Mouse (Mus musculus) heart, embryonic 13.5 days (tissue): Measurements from ENCODE around the gene Khnyn. TPM values are rescaled to one million over a fixed set of nuclear protein-coding genes. Genes with fewer than 3 reads are reported as not detected.

Source experiments
- ATAC-seq: fragments of 200-750 bp; cut with Nextera tagmentation; 2 replicates; pipeline ENCODE4 v1.8.0; 2017; ENCODE audit warnings: moderate TSS enrichment; ENCODE audit not compliant: insufficient number of reproducible peaks, low FRiP score, low TSS enrichment; ENCODE audit errors: extremely low read depth
- H3K27ac ChIP-seq: fragments of 300-500 bp; sonication (generic); replicated peaks from 2 replicates; pipeline ENCODE4 v1.5.1; 2015; ENCODE audit warnings: moderate library complexity, mild to moderate bottlenecking, inconsistent platforms
- H3K27me3 ChIP-seq: fragments of 300-500 bp; sonication (generic); replicated peaks from 2 replicates; pipeline ENCODE4 v1.6.1; 2015; ENCODE audit warnings: mild to moderate bottlenecking, inconsistent platforms
- H3K36me3 ChIP-seq: fragments of 300-500 bp; sonication (generic); 2 replicates; pipeline ENCODE4 v1.6.1; 2015; ENCODE audit warnings: mild to moderate bottlenecking, inconsistent platforms
- H3K4me1 ChIP-seq: fragments of 300-500 bp; sonication (generic); 2 replicates; pipeline ENCODE4 v1.6.1; 2015; ENCODE audit warnings: inconsistent platforms
- H3K4me2 ChIP-seq: fragments of 300-500 bp; sonication (generic); 2 replicates; pipeline ENCODE4 v1.6.1; 2015; ENCODE audit warnings: inconsistent platforms, mild to moderate bottlenecking, moderate library complexity
- H3K4me3 ChIP-seq: fragments of 300-500 bp; sonication (generic); 2 replicates; pipeline ENCODE4 v1.5.1; 2015; ENCODE audit warnings: moderate library complexity, mild to moderate bottlenecking, inconsistent platforms
- H3K9ac ChIP-seq: fragments of 300-500 bp; sonication (generic); 2 replicates; pipeline ENCODE4 v1.6.1; 2015; ENCODE audit warnings: inconsistent platforms, mild to moderate bottlenecking, moderate library complexity
- H3K9me3 ChIP-seq: fragments of 300-500 bp; sonication (generic); 2 replicates; pipeline ENCODE4 v1.6.1; 2016; ENCODE audit warnings: inconsistent platforms
- WGBS: fragments of 180-500 bp; shearing (Covaris S2); methylation state at CpG from one replicate; pipeline ENCODE4 v1.1.7; 2015; ENCODE audit warnings: mixed read lengths; 5-methylcytosine and 5-hydroxymethylcytosine counted together
- polyA plus RNA-seq: library from polyadenylated mRNA; unstranded; fragments of >200 nt; fragmentation: Nextera tagmentation; extraction: Ambion mirVana; gene quantifications from 2 replicates; pipeline ENCODE4 v1.2.1, GENCODE M21; 2015

Khnyn gene
- polyA plus RNA-seq, 1 experiment from 2014 or later, result 9.8 TPM

- no peak; the same call in 1 of the 2 replicates for ATAC-seq
- no peaks in the 10 kb centered on the region for H3K27me3 ChIP-seq
- peak overlapping the region; percentile 14; the same call in 1 of the 2 replicates for H3K4me3 ChIP-seq
- peaks cover 43% of the 10 kb centered on the region for H3K36me3 ChIP-seq
- H3K9ac ChIP-seq, result peak overlapping the region; percentile 54
- no peaks in the 10 kb centered on the region for H3K9me3 ChIP-seq
- 0 out of 2 replicates have a peak overlapping the region, but pooled peaks have one; percentile 16 for H3K27ac ChIP-seq
- peak overlapping the region; percentile 53 for H3K4me2 ChIP-seq
- WGBS, result 12% methylated on average over 30 of the region's 30 CpGs
- peaks cover 35% of the 10 kb centered on the region for H3K4me1 ChIP-seq
Observed at GRCm38 (mm10) chr14:55873714-55874683, 10.7 kb upstream of the Khnyn start.

GRCm38 (mm10) chr14:55877469-55878315 lies 7.1 kb upstream of the Khnyn start:
- Histone ChIP-seq H3K4me2 (peak overlapping the region; percentile 38), H3K27ac (no peak overlapping the region)

GRCm38 (mm10) chr14:55878316-55878940 lies 6.3 kb upstream of the Khnyn start:
- no peak overlapping the region for H3K27ac ChIP-seq

More at GRCm38 (mm10) chr14:55877469-55878315, 7.1 kb upstream of the Khnyn start:
- no peaks in the 10 kb centered on the region for H3K9me3 ChIP-seq
- 13% methylated on average over 14 of the region's 14 CpGs for WGBS
- no peak overlapping the region for H3K9ac ChIP-seq
- H3K36me3 ChIP-seq, result peaks cover 6% of the 10 kb centered on the region
- H3K27me3 ChIP-seq, result no peaks in the 10 kb centered on the region
- H3K4me3 ChIP-seq, result no peak overlapping the region
- ATAC-seq, result no peak
- peaks cover 39% of the 10 kb centered on the region for H3K4me1 ChIP-seq

GRCm38 (mm10) chr14:55879623-55880022 lies 5.1 kb upstream of the Khnyn start:
- Histone ChIP-seq H3K36me3 (no peaks in the 10 kb centered on the region), H3K27ac (no peak overlapping the region), H3K4me3 (no peak overlapping the region), H3K4me2 (no peak overlapping the region), H3K9me3 (no peaks in the 10 kb centered on the region), H3K27me3 (no peaks in the 10 kb centered on the region), H3K4me1 (peaks cover 34% of the 10 kb centered on the region), H3K9ac (no peak overlapping the region)
- ATAC-seq, result no peak
- 15% methylated on average over 1 of the region's 1 CpGs for WGBS

More at GRCm38 (mm10) chr14:55878316-55878940, 6.3 kb upstream of the Khnyn start:
- 9% methylated on average over 7 of the region's 7 CpGs for WGBS
- H3K4me1 ChIP-seq, result peaks cover 32% of the 10 kb centered on the region
- no peak overlapping the region for H3K9ac ChIP-seq
- no peaks in the 10 kb centered on the region for H3K36me3 ChIP-seq
- peak overlapping the region; percentile 38 for H3K4me2 ChIP-seq
- ATAC-seq, result no peak
- no peaks in the 10 kb centered on the region for H3K27me3 ChIP-seq
- H3K4me3 ChIP-seq, result no peak overlapping the region
- no peaks in the 10 kb centered on the region for H3K9me3 ChIP-seq

GRCm38 (mm10) chr14:55880982-55881381 lies 3.8 kb upstream of the Khnyn start:
- Histone ChIP-seq H3K9me3 (no peaks in the 10 kb centered on the region), H3K9ac (no peak overlapping the region), H3K4me2 (no peak overlapping the region), H3K36me3 (no peaks in the 10 kb centered on the region), H3K27me3 (no peaks in the 10 kb centered on the region), H3K4me1 (peaks cover 40% of the 10 kb centered on the region), H3K27ac (no peak overlapping the region), H3K4me3 (no peak overlapping the region)
- WGBS, result 55% methylated on average over 8 of the region's 8 CpGs
- ATAC-seq, result no peak

GRCm38 (mm10) chr14:55882171-55882641 lies 2.5 kb upstream of the Khnyn start:
- Histone ChIP-seq H3K4me2 (no peak overlapping the region), H3K9ac (no peak overlapping the region), H3K27ac (no peak overlapping the region), H3K36me3 (peaks cover 12% of the 10 kb centered on the region), H3K9me3 (no peaks in the 10 kb centered on the region), H3K4me3 (no peak overlapping the region), H3K27me3 (no peaks in the 10 kb centered on the region), H3K4me1 (peaks cover 52% of the 10 kb centered on the region)
- ATAC-seq, result no peak
- WGBS, result 56% methylated on average over 6 of the region's 6 CpGs

- Histone ChIP-seq H3K4me1 (peaks cover 46% of the 10 kb centered on the region), H3K9ac (no peak overlapping the region), H3K9me3 (no peaks in the 10 kb centered on the region), H3K36me3 (peaks cover 22% of the 10 kb centered on the region), H3K27ac (no peak overlapping the region), H3K27me3 (no peaks in the 10 kb centered on the region), H3K4me2 (no peak overlapping the region), H3K4me3 (no peak overlapping the region)
- ATAC-seq, result no peak
- WGBS, result 90% methylated on average over 13 of the region's 13 CpGs
Observed at GRCm38 (mm10) chr14:55883149-55883661, 1.5 kb upstream of the Khnyn start.

GRCm38 (mm10) chr14:55883663-55884062 lies 1.1 kb upstream of the Khnyn start:
- no peaks in the 10 kb centered on the region for H3K27me3 ChIP-seq
- peak overlapping the region; percentile 90; the same call in 1 of the 2 replicates for H3K4me2 ChIP-seq
- H3K27ac ChIP-seq, result peak overlapping the region; percentile 95
- peaks cover 26% of the 10 kb centered on the region for H3K36me3 ChIP-seq
- ATAC-seq, result no peak
- peak overlapping the region; percentile 89 for H3K9ac ChIP-seq
- H3K4me3 ChIP-seq, result no peak overlapping the region
- 85% methylated on average over 12 of the region's 12 CpGs for WGBS
- H3K9me3 ChIP-seq, result no peaks in the 10 kb centered on the region
- peaks cover 42% of the 10 kb centered on the region for H3K4me1 ChIP-seq

- peaks cover 31% of the 10 kb centered on the region for H3K36me3 ChIP-seq
- ATAC-seq, result peak; percentile 29; the same call in 1 of the 2 replicates
- H3K4me3 ChIP-seq, result peak within 1 kb of the TSS; percentile 67
- 34% methylated on average over 4 of the region's 4 CpGs for WGBS
- peaks cover 40% of the 10 kb centered on the region for H3K4me1 ChIP-seq
- H3K9ac ChIP-seq, result peak within 1 kb of the TSS; percentile 89
- H3K9me3 ChIP-seq, result no peaks in the 10 kb centered on the region
- H3K27ac ChIP-seq, result peak within 1 kb of the TSS; percentile 95
- peak within 1 kb of the TSS; percentile 90 for H3K4me2 ChIP-seq
- H3K27me3 ChIP-seq, result no peaks in the 10 kb centered on the region
Observed at GRCm38 (mm10) chr14:55884166-55884565, 581 bp upstream of the Khnyn start, which contains the start of gene Cbln3. Gene Cbln3, minus strand, starts transcription at chr14:55884392.

GRCm38 (mm10) chr14:55885114-55885790 lies 505 bp downstream of the Khnyn start:
- peak overlapping the region; percentile 89 for H3K9ac ChIP-seq
- WGBS, result under 1% methylated on average over 29 of the region's 30 CpGs
- H3K4me1 ChIP-seq, result peaks cover 40% of the 10 kb centered on the region
- peak overlapping the region; percentile 90 for H3K4me2 ChIP-seq
- H3K4me3 ChIP-seq, result peak overlapping the region; percentile 67
- H3K27ac ChIP-seq, result peak overlapping the region; percentile 95
- H3K9me3 ChIP-seq, result no peaks in the 10 kb centered on the region
- H3K36me3 ChIP-seq, result peaks cover 42% of the 10 kb centered on the region
- ATAC-seq, result no peak; the same call in none of the 2 replicates
- no peaks in the 10 kb centered on the region for H3K27me3 ChIP-seq
